Mouse (Mus musculus): ENCODE data around the gene Llgl2. TPM values are rescaled to one million over a fixed set of nuclear protein-coding genes. Genes with fewer than 3 reads are reported as not detected.
"Not testable (repeated sequence)": the region's sequence is repeated elsewhere in the genome, so short reads cannot be mapped to it uniquely, and the experiment has no call there.

Gene Llgl2
- total RNA-seq, 2 experiments from 2014 or later: 15.1 to 21.5 TPM

DNA sequence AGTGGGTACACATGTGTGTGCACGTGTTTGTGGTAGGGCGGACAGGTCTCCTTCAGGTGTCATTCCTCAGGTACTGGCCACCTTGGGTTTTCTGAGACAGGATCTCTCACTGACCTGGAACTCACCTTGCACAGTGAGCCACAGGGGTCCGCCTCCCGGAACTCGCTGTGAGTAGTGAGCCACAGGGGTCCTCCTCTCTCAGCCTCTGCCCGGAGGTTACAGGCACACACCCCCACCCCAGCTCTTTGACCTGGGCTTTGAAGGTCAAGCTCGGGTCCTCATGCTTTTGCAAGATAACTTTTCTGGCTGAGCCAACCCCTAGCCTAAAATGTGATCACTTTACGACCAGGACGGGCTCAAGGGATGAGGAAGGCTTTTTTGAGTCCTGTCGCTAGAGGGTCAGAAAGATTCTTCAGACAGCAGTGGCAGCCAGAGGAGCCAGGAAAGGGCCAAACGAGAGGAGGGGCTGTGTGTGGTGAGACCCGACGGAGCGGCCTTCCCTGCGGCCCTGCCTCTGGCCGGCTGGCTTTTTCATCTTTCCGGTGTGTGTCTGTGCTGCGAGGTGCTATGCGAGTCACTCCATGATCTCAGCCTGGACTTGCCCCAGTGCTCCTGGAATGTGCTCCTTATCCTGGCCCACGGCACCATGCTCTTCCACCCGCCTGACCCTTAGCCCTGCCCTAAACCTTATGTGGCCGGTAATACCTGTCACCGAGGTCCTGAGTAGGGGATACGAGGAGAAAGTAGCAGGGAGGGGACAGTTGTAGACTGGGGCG is 6.9 kb downstream of the Llgl2 start:
- no peak for DNase-seq (ENCODE audit: low spot score)
- intact Hi-C loops (cut with DNase I): no loop called here

DNA sequence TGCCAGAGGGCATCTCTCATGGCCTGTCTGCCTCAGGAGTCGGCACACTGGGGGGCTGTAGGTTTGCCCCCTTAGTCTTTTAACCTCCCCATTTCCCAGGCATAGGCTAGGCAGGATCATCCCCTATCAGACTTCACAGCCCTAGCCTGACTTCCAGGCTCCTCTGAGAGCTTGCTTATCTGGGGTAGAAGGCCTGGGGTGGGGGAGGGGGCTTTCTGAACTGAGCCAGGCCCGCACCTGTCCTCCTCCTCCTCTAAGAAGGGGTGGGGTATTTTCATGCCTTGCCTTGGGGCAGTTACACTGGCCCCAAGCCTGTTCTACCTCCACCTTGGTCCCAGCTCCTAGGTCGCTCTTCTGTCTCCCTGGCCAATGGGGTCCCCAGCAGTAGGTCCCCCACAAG is 7.7 kb downstream of the Llgl2 start:
- intact Hi-C loops (cut with DNase I): no loop called here
- DNase-seq (ENCODE audit: low spot score): no peak

DNA sequence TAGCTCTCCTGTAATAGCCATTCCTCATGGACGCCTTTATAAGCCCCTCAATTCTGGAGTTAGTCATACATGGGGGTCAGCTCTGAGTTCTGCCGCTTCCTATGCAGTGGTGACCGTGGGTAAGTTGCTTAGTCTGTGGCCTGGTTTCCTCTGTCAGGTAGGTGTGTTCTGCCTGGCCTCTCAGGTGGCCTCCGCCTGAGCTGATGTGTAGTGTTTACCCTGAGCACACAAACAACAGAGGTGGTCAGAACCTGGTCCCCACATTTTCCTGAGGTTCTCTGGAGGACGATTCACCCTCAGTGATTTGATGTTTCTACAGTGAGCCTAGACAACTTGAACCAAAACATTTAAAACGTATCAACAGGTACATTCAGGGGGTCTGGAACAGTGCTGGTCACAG is 8.2 kb downstream of the Llgl2 start:
- intact Hi-C loops (cut with DNase I): no loop called here
- DNase-seq (ENCODE audit: low spot score): no peak

- no peak for DNase-seq (ENCODE audit: low spot score)
- intact Hi-C loops (cut with DNase I): no loop called here
These were observed 8.7 kb downstream of the Llgl2 start for GRCm38 (mm10) chr11:115832523-115832922.

- no peak for DNase-seq (ENCODE audit: low spot score)
- intact Hi-C loops (cut with DNase I): no loop called here
These were observed 9.2 kb downstream of the Llgl2 start for GRCm38 (mm10) chr11:115833021-115833513.

DNA sequence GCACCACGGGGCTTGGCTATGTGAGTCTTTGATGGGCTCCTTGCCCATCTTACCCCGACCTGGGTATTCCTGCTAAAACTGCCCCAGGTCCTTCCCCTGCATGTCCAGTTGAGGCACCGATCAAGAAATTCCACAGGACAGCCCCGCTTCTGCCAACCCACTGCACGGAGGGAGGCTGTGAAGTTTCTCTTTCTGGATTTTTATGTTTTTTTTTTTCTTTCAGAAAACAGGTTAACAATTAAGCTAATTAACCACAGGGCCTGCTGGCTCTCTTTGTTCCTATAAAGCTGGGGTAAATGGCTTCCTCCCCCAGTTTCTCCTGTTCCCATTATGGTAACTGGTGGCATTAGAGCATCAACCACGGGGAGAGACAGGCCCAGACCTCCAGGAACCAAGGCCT is 10.2 kb downstream of the Llgl2 start:
- DNase-seq (ENCODE audit: low spot score): no peak
- intact Hi-C loops (cut with DNase I): no loop called here

DNA sequence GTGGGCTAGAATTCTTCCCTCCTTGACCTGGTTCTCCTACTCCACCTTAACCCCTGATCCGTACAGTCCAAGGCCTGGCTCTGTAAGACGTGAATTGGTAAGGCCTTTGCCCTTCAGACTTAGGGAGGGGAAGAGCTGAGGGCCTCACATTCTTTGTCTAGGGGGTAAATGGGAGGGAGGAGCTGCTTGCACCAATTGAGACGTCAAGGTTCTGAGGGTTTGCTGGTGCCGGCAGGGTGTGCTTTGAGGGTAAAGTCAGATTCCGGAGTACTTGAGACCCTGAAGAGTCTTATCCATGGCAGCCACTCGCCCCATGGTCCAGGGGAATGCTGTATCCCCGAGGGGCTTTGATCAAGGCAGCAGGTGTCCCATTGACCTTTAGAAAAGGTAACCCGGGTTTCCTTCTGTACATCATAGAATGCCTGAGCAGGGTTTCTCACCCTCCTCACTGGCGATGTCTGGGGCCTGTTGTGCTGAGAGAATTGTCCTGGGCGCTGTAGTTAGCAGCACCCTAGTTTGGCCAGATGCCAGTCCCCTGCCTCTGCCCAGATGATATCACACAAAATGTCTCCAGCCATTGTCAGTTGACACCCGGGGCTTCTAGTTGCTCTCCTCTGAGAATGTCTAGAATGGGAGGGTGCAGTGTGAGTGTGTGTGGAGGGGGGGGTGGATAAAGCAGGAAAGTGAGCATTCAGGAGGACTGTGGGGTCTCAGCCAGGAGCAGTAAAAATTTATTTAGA is 13.0 kb downstream of the Llgl2 start:
- intact Hi-C loops (cut with DNase I): no loop called here

DNA sequence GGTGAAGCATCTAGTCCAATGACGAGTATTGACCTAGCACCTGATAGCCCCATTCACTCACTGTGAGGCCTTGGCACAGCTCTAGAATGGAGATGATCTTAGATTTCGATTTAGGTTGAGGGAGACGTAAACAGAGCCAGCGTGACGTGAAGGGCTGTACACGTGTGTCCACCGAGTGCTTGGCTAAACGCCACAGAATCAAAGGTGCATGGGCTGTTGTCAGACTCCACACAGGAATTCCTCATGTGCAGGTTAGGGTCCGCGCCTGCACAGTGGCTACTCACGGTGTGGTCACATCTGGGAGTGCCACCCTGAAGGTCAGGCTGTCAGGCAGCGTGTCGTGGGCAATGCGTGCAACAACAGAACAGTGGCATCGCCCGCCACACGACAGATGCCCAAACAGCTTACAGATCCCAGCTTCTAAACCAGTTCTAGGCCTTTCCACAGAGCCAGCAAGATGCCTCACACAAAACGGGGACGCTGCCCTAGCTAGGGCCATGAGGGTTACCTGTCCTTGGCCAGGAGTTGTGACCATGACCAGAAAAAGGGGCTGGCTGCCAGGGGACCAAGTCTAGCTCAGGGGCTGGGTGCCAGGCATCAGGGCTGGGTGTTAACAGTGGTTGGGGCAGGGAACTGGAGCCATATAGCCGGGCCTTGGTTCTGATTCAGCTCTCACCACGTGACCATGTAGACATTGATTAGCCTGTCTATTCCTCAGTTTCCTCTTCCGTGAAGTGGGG is 13.9 kb downstream of the Llgl2 start:
- DNase-seq (ENCODE audit: low spot score): no peak
- intact Hi-C loops (cut with DNase I): no loop called here

More for the DNA sequence above, 13.0 kb downstream of the Llgl2 start:
- DNase-seq (ENCODE audit: low spot score): no peak

DNA sequence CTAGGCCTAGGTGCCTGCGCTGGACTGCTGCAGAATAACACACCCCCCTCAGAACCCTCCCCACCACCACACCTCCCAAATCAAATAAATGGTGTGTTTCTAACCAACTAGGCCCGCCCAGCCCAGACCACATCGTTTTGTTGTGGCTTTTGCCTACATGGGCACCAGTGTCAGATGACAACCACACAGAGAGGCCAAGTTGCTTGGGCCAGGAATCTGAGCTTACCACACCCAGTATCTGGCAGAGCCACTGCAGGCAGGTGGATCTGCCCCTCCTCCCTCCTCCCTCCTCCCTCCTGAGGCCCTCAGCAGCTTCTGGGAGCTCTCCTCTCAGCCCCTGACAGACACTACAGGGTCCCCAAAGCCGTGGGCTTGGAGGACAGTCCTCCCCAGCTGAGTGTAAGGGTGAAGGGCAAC is 15.1 kb downstream of the Llgl2 start:
- DNase-seq (ENCODE audit: low spot score): no peak
- intact Hi-C loops (cut with DNase I): no loop called here

GRCm38 (mm10) chr11:115839732-115840131 is 15.9 kb downstream of the Llgl2 start:
- no peak for DNase-seq (ENCODE audit: low spot score)
- intact Hi-C loops (cut with DNase I): no loop called here

DNA sequence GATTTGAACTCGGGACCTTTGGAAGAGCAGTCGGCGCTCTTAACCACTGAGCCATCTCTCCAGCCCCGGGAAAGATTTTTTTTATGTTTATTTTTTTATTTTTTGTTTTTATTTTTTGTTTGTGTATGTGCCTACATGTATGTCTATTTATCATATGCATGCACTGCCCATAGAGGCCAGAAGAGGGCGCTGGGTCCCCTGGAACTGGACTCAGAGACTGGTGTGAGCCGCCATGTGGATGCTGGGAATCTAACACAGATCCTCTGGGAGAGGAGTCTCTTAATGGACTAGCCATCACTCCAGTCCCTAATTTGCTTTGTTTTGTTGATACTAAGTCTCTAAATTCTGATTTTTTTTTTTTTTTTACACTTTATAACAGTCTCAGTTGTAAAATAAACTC is 17.2 kb downstream of the Llgl2 start:
- DNase-seq (ENCODE audit: low spot score): no peak
- intact Hi-C loops (cut with DNase I): no loop called here

- DNase-seq (ENCODE audit: low spot score): peak; percentile 35
- intact Hi-C loops (cut with DNase I): no loop called here
These were observed 18.2 kb downstream of the Llgl2 start for GRCm38 (mm10) chr11:115841961-115842550.

GRCm38 (mm10) chr11:115843141-115843890 is 19.5 kb downstream of the Llgl2 start:
- intact Hi-C loops (cut with DNase I): no loop called here
- DNase-seq (ENCODE audit: low spot score): no peak

DNA sequence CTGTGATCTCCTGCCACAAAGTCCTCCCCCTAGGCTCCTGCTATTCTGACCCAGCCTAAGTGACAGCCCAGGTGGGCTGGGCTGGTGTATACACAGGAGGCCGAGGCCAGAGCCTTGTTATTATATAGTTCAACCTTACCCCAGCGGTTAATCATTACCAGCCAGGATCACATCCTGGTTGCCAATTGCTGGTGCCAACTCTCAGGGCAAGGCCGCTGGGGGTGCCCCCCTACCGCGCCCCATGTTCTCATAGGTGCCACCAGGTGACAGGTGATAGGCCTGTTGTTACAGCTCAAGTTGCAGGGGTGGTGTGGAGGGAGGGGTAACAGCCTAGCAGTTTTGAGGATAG is 20.0 kb downstream of the Llgl2 start:
- no peak for DNase-seq (ENCODE audit: low spot score)
- intact Hi-C loops (cut with DNase I): no loop called here

- DNase-seq (ENCODE audit: low spot score): no peak
- intact Hi-C loops (cut with DNase I): no loop called here
These were observed 20.4 kb downstream of the Llgl2 start for GRCm38 (mm10) chr11:115844240-115844639.

- intact Hi-C loops (cut with DNase I): no loop called here
These were observed 22.0 kb downstream of the Llgl2 start for GRCm38 (mm10) chr11:115845819-115846218.

DNA sequence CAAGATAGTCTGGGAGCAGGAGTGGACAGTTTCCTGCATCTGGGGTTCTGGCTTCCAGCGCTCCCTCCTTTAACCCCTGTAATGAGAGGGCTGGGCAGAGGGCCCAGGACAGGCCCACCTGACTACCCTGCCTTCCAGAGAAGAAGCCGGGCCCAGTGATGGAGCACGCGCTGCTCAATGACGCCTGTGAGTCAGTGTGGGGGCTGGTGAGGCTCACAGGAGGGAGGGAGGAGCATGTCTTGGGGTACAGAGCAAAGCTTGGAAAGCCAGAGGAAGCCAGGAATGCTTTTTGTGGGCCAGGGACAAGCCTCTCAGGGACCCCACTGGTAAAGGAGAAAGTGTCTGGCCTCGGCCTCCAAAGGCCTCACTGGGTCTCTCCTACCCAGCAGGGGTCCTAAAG is 30.8 kb downstream of the Llgl2 start:
- DNase-seq (ENCODE audit: low spot score): no peak
- intact Hi-C loops (cut with DNase I): no loop called here

More at GRCm38 (mm10) chr11:115845819-115846218, 22.0 kb downstream of the Llgl2 start:
- no peak for DNase-seq (ENCODE audit: low spot score)

DNA sequence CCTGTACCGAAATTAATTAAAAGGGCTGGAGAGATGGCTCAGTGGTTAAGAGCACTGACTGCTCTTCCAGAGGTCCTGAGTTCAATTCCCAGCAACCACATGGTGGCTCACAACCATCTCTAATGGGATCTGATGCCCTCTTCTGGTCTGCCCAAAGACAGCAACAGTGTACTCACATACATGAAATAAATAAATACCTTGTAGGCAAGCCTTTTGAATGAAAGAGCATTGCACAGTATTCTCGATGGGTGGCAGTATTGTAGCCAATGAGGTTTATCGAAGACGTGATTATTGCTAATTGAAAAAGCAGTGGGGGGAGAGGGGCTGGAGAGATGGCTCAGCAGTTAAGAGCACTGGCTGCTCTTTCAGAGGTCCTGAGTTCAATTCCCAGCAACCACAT is 33.3 kb downstream of the Llgl2 start:
- DNase-seq (ENCODE audit: low spot score); intact Hi-C loops (cut with DNase I): not testable (repeated sequence)

GRCm38 (mm10) chr11:115857936-115858335 is 34.1 kb downstream of the Llgl2 start:
- no peak for DNase-seq (ENCODE audit: low spot score)
- intact Hi-C loops (cut with DNase I): loop anchor here (2.0 kb wide), 1 partner anchor 31 kb away; no protein-coding TSS in a partner anchor
